Mouse (Mus musculus): ENCODE results near the gene Zfpm1.
A peak's percentile ranks its signal among the peaks of the same experiment; 100 is the strongest.

GRCm38 (mm10) chr8:122282035-122282358, at the start of gene Zfpm1:
- TF ChIP-seq CTCF (IDR thresholded peaks at IDR 0.05; ENCODE audit: low read depth, low read length) (peak; percentile 22; the same call in 1 of the 2 replicates), POLR2A (IDR thresholded peaks at IDR 0.05; ENCODE audit: extremely low read depth, insufficient read depth, low read length) (peak; percentile 58; the same call in 1 of the 2 replicates)

Measured in liver, adult 2 months (tissue).